Mouse (Mus musculus) inflammation-experienced regulatory T-cells (primary cell): ENCODE results near the gene Hmga2. TPM values are rescaled to one million over a fixed set of nuclear protein-coding genes. Genes with fewer than 3 reads are reported as not detected.

Experiments used
- polyA plus RNA-seq, 2 experiments: library from polyadenylated mRNA; unstranded; fragments of 100-300 nt; shearing (Covaris generic); gene quantifications; one replicate each; pipeline ENCODE4 v1.2.1; 2017

Gene Hmga2
- polyA plus RNA-seq = under 1 TPM; 0.13 to 0.69 TPM

GRCm38 (mm10) chr10:120475601-120476515 is at the start of gene Hmga2:
Gene Hmga2 (minus strand): TSS chr10:120476469.

Other genes starting within 250 kb of the Hmga2 start
- gene Llph, start 249.4 kb downstream of the Hmga2 start, polyA plus RNA-seq = 10 to 100 TPM; 78.7 to 95.1 TPM